Mouse (Mus musculus) yolk sac, embryonic 10.5 days (tissue): ENCODE data around the gene Dtnb.
"Not testable (repeated sequence)": the region's sequence is repeated elsewhere in the genome, so short reads cannot be mapped to it uniquely, and the experiment has no call there.

Source experiments
- DNase-seq: peaks from one replicate; pipeline ENCODE4 v3.0.0-alpha.2; 2017; ENCODE audit warnings: low spot score

Gene Dtnb

GRCm38 (mm10) chr12:3571787-3572580 is at the start of gene Dtnb:
Gene Dtnb, plus strand, starts transcription at chr12:3572381.
- peak; percentile 67 for DNase-seq

DNA sequence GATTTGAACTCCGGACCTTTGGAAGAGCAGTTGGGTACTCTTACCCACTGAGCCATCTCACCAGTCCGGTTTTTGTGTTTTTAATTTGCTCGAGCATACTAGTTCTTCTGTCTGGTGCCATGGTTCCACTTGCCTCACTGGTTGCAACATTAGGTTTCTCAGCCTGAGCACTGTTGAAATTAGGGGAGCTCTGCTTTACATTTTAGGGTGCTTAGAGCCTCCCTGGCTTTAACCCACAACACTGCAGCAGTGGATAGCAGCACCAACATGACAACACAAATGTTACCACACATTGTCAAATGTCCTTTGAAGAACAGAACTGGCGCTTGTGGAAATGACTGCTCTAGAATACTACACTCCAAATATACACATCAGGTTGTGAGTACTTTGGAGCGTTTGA is 46.6 kb upstream of the Dtnb start:
- DNase-seq: no peak

- DNase-seq: not testable (repeated sequence)
Observed at GRCm38 (mm10) chr12:3535446-3535845, 36.7 kb upstream of the Dtnb start.

GRCm38 (mm10) chr12:3537616-3538015 is 34.6 kb upstream of the Dtnb start:
- DNase-seq: no peak

DNA sequence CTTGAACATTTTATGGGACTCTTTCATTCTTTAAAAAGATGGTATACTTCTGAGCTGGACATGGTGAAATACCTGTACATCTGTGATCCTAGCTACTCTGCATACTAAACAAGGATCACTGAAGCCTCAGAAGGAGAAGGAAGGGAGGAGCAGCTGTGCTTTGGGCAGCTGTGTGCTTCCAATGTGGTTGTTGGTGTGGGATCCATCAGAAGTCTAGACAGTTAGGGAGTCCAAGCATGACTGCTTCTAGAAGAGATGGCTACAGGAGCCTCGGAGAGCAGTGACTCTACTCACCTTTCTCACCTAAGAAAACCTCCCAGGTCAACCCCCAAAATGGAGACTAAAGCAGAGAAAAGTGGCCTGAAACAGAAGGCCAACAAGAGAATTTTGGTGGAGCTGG is 34.1 kb upstream of the Dtnb start:
- DNase-seq: no peak

GRCm38 (mm10) chr12:3539605-3540004 is 32.6 kb upstream of the Dtnb start:
- DNase-seq: peak; percentile 61

DNA sequence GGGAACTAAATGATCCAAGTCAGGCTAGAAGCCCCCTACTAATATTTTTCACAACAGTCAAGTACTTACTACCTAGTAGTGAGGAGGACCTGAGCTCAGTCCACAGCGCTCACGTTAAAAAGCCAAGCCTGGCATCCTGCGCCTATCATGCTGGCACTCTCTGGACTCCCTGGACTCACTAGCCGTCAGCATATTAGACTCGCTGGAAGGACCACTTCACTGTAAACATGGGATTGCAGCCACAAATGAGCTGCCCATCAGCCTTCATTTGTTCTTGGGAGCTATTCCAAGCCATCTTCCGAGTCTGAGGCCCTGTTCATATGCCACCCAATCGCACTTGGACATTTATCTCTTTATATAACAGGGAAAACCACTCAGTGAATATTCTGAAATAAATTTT is 31.3 kb upstream of the Dtnb start:
- DNase-seq: no peak

GRCm38 (mm10) chr12:3545451-3545850 is 26.7 kb upstream of the Dtnb start:
- DNase-seq: no peak

DNA sequence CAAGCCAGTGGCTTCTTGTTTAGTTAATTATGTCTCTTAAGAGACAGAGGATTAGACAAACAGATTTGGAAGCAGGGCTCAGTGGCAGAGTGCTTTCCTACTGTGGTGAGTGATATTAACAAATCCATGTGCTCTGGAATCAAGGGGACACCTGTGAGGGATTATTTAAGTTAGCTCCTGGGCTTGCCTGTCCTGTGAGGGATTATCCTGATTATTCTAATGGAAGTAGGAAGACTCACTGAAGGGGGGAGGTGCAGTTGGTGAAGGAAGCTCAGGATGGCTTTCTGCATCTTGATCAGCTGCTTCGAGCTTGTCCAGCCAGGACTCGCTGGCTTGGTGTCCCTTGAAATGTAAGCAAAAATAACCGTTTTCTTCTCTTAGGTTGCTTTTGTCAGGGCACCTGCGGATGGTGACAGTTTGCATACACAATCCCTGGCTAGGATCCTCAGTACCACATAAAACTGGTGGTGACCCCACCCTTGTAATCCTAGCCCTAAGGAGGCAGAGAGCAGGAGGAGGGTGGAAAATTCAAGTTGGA is 26.0 kb upstream of the Dtnb start:
- DNase-seq: no peak

- DNase-seq: no peak
Observed at GRCm38 (mm10) chr12:3546781-3547180, 25.4 kb upstream of the Dtnb start.

GRCm38 (mm10) chr12:3547506-3547905 is 24.7 kb upstream of the Dtnb start:
- DNase-seq: no peak

- no peak for DNase-seq
Observed at GRCm38 (mm10) chr12:3547911-3548310, 24.3 kb upstream of the Dtnb start.

DNA sequence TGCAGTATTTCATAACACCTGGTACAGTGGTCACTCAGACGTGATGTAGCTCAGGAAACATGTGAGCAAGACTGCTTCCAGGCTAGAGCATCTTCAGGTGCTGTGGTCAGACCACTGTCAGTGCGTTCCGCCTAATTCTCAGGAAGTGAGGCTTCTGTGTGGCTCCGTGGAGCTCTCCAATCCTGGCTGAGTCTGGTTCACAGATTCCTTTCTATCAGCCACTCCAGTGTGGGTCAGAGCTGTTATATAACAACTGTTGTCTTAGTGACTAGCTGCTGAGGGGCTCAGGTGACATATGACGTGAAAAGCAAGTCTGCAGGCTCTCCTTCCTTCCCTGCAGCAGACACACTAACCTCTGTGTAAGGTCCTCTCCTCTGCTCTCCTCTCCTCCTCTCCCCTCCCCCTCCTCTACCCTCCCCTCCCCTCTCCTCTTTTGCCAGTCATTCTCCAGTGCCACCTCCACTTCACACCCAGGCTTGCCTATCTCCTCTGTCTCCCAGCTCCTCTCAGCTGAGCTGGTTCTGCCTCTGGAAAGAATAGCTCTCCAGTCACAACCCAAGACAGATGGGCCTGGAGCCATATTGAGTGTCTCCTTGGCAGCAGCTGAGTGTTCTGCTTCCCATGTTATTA is 23.5 kb upstream of the Dtnb start:
- no peak for DNase-seq

- DNase-seq: no peak
Observed at GRCm38 (mm10) chr12:3550280-3550679, 21.9 kb upstream of the Dtnb start.

- no peak for DNase-seq
Observed at GRCm38 (mm10) chr12:3557414-3558319, 14.5 kb upstream of the Dtnb start.

- DNase-seq: peak; percentile 45
Observed at GRCm38 (mm10) chr12:3560596-3560995, 11.6 kb upstream of the Dtnb start.

DNA sequence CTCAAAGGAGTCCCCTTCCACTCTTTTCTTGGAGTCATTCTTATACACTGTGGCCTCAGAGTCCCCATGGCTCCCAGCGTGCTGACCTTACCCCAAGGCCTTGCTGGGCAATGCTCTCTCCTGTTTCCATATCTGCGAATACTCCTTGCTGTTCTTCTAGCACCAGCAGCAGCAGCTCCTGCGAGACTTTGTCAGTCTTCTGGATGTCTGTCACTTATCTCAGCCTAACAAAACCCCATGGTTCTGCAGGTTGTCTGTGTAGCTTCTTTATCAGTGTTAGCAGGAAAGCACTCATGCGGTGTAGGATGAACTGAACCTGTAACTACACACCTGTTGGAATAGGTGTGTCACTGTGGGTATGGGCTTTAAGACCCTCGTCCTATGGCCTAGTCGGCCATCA is 11.1 kb upstream of the Dtnb start:
- DNase-seq: no peak

GRCm38 (mm10) chr12:3562806-3563205 is 9.4 kb upstream of the Dtnb start:
- no peak for DNase-seq

GRCm38 (mm10) chr12:3563659-3564058 is 8.5 kb upstream of the Dtnb start:
- DNase-seq: no peak

DNA sequence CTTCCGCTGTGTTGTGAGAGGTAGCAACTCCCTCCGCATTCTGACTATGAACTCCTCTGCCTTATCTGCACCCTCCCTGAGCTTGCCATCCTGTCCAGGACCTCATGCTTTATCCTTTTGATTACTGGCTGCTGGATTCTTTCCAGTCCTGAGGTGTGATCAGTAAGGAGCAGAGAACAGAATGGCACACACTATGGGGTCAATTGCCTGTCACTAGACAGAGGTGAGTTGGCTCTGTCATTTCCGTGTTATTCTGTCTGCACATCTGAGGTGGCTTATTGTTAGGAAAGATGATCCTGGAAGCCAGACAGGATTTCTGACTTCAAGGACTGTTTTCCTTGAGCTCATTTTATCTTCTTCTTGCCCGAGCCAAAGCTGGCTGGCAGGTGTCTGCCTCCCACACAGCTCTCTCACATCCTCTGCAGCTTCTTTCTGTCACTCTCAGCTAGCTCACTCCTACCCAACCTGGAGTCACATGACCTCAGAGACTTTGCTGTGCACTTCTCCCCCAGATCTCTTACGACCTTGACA is 3.7 kb upstream of the Dtnb start:
- DNase-seq: no peak

GRCm38 (mm10) chr12:3570711-3571400 is 1.3 kb upstream of the Dtnb start:
- no peak for DNase-seq
